Mouse (Mus musculus) heart, adult 2 months (tissue): ENCODE data around the gene Cdhr5.

Source experiments
- CTCF ChIP-seq: fragments of 200-600 bp; IDR thresholded peaks from 2 replicates; pipeline ENCODE4 v1.8.1; 2022; ENCODE audit warnings: antibody characterized with exemption, mild to moderate bottlenecking, moderate library complexity
- POLR2A ChIP-seq: fragments of 200-500 bp; IDR thresholded peaks from 2 replicates; pipeline ENCODE4 v1.6.1; 2011; ENCODE audit warnings: mild to moderate bottlenecking, low read depth, low read length, control low read depth; ENCODE audit not compliant: insufficient read depth

GRCm38 (mm10) chr7:141263640-141264039, 12.9 kb downstream of the Cdhr5 start:
- no peak for TF ChIP-seq CTCF
- TF ChIP-seq POLR2A: no peak
